Mouse (Mus musculus): ENCODE measurements around the gene Mpzl1. TPM values are rescaled to one million over a fixed set of nuclear protein-coding genes. Genes with fewer than 3 reads are reported as not detected.

Gene Mpzl1
- polyA plus RNA-seq, 1 experiment = 84.2 TPM

- no peak for DNase-seq (ENCODE audit: low spot score)
Measured at GRCm38 (mm10) chr1:165616652-165617051, 17.7 kb downstream of the Mpzl1 start.

GRCm38 (mm10) chr1:165614793-165615192 is 19.5 kb downstream of the Mpzl1 start:
- no peak for DNase-seq (ENCODE audit: low spot score)

- no peak for DNase-seq (ENCODE audit: low spot score)
Measured at GRCm38 (mm10) chr1:165613926-165614325, 20.4 kb downstream of the Mpzl1 start.

GRCm38 (mm10) chr1:165612714-165613113 is 21.6 kb downstream of the Mpzl1 start:
- DNase-seq (ENCODE audit: low spot score) = no peak

GRCm38 (mm10) chr1:165610321-165610999 is 23.9 kb downstream of the Mpzl1 start:
- DNase-seq (ENCODE audit: low spot score) = no peak

GRCm38 (mm10) chr1:165609495-165610320 is 24.6 kb downstream of the Mpzl1 start:
- DNase-seq (ENCODE audit: low spot score) = no peak

- DNase-seq (ENCODE audit: low spot score) = no peak
Measured at GRCm38 (mm10) chr1:165608904-165609303, 25.4 kb downstream of the Mpzl1 start.

- no peak for DNase-seq (ENCODE audit: low spot score)
Measured at GRCm38 (mm10) chr1:165605774-165606173, 28.6 kb downstream of the Mpzl1 start.

- no peak for DNase-seq (ENCODE audit: low spot score)
Measured at GRCm38 (mm10) chr1:165605108-165605507, 29.2 kb downstream of the Mpzl1 start.

- DNase-seq (ENCODE audit: low spot score) = no peak
Measured at GRCm38 (mm10) chr1:165604203-165604602, 30.1 kb downstream of the Mpzl1 start.

- DNase-seq (ENCODE audit: low spot score) = no peak
Measured at GRCm38 (mm10) chr1:165603218-165603617, 31.1 kb downstream of the Mpzl1 start.

- DNase-seq (ENCODE audit: low spot score) = no peak
Measured at GRCm38 (mm10) chr1:165601775-165602280, 32.5 kb downstream of the Mpzl1 start.

- DNase-seq (ENCODE audit: low spot score) = no peak
Measured at GRCm38 (mm10) chr1:165594699-165595421, 39.5 kb downstream of the Mpzl1 start.

- no peak for DNase-seq (ENCODE audit: low spot score)
Measured at GRCm38 (mm10) chr1:165592295-165593082, 41.8 kb downstream of the Mpzl1 start.

- no peak for DNase-seq (ENCODE audit: low spot score)
Measured at GRCm38 (mm10) chr1:165590760-165591159, 43.6 kb downstream of the Mpzl1 start.

GRCm38 (mm10) chr1:165589280-165590048 is 44.9 kb downstream of the Mpzl1 start:
- DNase-seq (ENCODE audit: low spot score) = no peak

GRCm38 (mm10) chr1:165587845-165588244 is 46.5 kb downstream of the Mpzl1 start:
- DNase-seq (ENCODE audit: low spot score) = no peak

GRCm38 (mm10) chr1:165586366-165586765 is 48.0 kb downstream of the Mpzl1 start:
- no peak for DNase-seq (ENCODE audit: low spot score)

GRCm38 (mm10) chr1:165585389-165586104 is 48.8 kb downstream of the Mpzl1 start:
- DNase-seq (ENCODE audit: low spot score) = no peak
